Mouse (Mus musculus): Measurements from ENCODE around the gene Pacsin3. TPM values are rescaled to one million over a fixed set of nuclear protein-coding genes. Genes with fewer than 3 reads are reported as not detected.
"Not testable (repeated sequence)": the region's sequence is repeated elsewhere in the genome, so short reads cannot be mapped to it uniquely, and the experiment has no call there.

Gene Pacsin3
- polyA plus RNA-seq, 1 experiment from 2014 or later: 11.7 TPM

DNA sequence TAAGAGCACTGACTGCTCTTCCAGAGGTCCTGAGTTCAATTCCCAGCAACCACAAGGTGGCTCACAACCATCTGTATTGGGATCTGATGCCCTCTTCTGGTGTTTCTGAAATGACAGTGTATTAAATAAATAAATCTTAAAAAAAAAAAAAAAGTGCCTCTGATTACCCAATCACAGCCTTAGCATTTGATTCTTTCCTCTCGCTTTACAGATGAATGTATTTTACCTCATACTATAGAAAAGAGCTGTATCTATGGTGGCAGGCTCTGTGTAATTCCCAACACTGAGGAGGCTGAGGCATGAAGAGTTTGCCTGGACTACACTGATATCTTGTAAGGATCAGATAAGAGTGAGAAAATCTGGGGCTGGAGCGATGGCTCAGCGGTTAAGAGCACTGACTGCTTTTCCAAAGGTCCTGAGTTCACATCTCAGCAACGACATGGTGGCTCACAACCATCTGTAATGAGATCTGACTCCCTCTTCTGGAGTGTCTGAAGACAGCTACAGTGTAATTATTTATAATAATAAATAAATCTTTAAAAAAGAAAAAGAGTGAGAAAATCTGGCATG lies 18.2 kb upstream of the Pacsin3 start:
- H3K27ac ChIP-seq (ENCODE audit: low read depth, low read length): peak overlapping the region; percentile 76
- not testable (repeated sequence) for H3K9ac ChIP-seq (replicated peaks; ENCODE audit: low read depth, low read length); H3K36me3 ChIP-seq (ENCODE audit: control insufficient read depth, insufficient read depth, low read length); H3K9me3 ChIP-seq (ENCODE audit: control insufficient read depth, low read length); H3K4me1 ChIP-seq (ENCODE audit: control insufficient read depth, insufficient read depth, low read length); H3K27me3 ChIP-seq (ENCODE audit: control insufficient read depth, insufficient read depth, low read length)
- ATAC-seq (ENCODE audit: low read depth): peak; percentile 59
- H3K4me2 ChIP-seq (ENCODE audit: low read depth, low read length): peak overlapping the region; percentile 76; the same call in 1 of the 2 replicates
- peak overlapping the region; percentile 54 for H3K4me3 ChIP-seq (ENCODE audit: low read depth, low read length)
- 26% methylated on average over 4 of the region's 4 CpGs for WGBS

DNA sequence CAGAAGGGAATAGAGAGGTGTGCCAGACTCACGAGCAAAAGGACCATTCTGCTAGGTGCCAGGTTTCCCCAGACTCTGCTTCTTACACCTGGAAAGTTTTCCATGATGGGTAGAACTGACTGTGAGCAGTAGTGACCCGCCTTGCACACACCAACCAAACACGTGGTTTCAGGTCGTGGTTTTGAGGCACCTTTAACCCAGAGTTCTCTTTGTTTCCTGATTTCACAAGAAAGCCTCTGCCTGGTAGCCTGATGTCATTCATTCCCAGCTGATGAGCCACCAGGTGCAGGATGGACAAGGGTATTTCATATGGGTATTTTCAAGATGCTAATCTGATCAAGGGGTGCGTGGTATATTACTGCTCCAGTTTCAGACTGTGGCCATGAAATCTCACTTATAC lies 13.2 kb upstream of the Pacsin3 start:
- Histone ChIP-seq H3K4me1 (ENCODE audit: control insufficient read depth, insufficient read depth, low read length) (no peaks in the 10 kb centered on the region), H3K36me3 (ENCODE audit: control insufficient read depth, insufficient read depth, low read length) (no peaks in the 10 kb centered on the region), H3K4me3 (ENCODE audit: low read depth, low read length) (no peak overlapping the region), H3K9me3 (ENCODE audit: control insufficient read depth, low read length) (no peaks in the 10 kb centered on the region), H3K27me3 (ENCODE audit: control insufficient read depth, insufficient read depth, low read length) (no peaks in the 10 kb centered on the region), H3K27ac (ENCODE audit: low read depth, low read length) (no peak overlapping the region), H3K9ac (replicated peaks; ENCODE audit: low read depth, low read length) (no peak overlapping the region), H3K4me2 (ENCODE audit: low read depth, low read length) (no peak overlapping the region)
- ATAC-seq (ENCODE audit: low read depth): no peak
- 61% methylated on average over 5 of the region's 5 CpGs for WGBS

- Histone ChIP-seq H3K9ac (replicated peaks; ENCODE audit: low read depth, low read length) (no peak overlapping the region), H3K4me2 (ENCODE audit: low read depth, low read length) (no peak overlapping the region), H3K9me3 (ENCODE audit: control insufficient read depth, low read length) (no peaks in the 10 kb centered on the region), H3K36me3 (ENCODE audit: control insufficient read depth, insufficient read depth, low read length) (no peaks in the 10 kb centered on the region), H3K27ac (ENCODE audit: low read depth, low read length) (no peak overlapping the region), H3K27me3 (ENCODE audit: control insufficient read depth, insufficient read depth, low read length) (no peaks in the 10 kb centered on the region), H3K4me1 (ENCODE audit: control insufficient read depth, insufficient read depth, low read length) (no peaks in the 10 kb centered on the region), H3K4me3 (ENCODE audit: low read depth, low read length) (no peak overlapping the region)
- WGBS: 49% methylated on average over 3 of the region's 3 CpGs
- no peak for ATAC-seq (ENCODE audit: low read depth)
Measured at GRCm38 (mm10) chr2:91243416-91243815, 12.3 kb upstream of the Pacsin3 start.

DNA sequence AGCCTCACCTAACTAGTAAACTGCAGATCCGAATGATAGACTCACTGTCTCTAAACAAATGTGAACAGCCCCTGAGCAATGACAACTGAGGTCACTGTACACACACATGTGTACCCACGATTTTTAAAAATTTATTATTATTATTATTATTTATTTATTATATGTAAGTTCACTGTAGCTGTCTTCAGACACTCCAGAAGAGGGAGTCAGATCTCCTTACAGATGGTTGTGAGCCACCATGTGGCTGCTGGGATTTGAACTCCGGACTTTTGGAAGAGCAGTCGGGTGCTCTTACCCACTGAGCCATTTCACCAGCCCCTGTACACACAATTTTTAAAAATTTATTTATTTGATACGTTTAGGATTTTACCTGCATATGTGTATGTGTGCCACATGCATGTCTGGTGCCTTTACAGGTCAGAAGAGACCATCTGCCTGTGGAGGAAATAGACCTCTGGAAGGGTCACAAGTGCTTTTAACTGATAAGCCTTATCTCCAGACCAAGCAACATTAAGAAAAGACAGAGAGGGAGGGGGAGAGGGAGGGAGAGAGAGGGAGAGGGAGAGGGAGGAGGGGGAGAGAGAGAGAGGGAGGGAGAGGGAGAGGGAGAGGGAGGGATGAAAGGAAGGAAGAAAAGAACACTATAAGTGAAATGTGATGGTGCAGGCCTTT lies 11.1 kb upstream of the Pacsin3 start:
- Histone ChIP-seq H3K27ac (ENCODE audit: low read depth, low read length) (no peak overlapping the region), H3K9me3 (ENCODE audit: control insufficient read depth, low read length) (no peaks in the 10 kb centered on the region), H3K4me3 (ENCODE audit: low read depth, low read length) (no peak overlapping the region), H3K36me3 (ENCODE audit: control insufficient read depth, insufficient read depth, low read length) (no peaks in the 10 kb centered on the region), H3K4me1 (ENCODE audit: control insufficient read depth, insufficient read depth, low read length) (no peaks in the 10 kb centered on the region), H3K27me3 (ENCODE audit: control insufficient read depth, insufficient read depth, low read length) (no peaks in the 10 kb centered on the region), H3K9ac (replicated peaks; ENCODE audit: low read depth, low read length) (no peak overlapping the region), H3K4me2 (ENCODE audit: low read depth, low read length) (no peak overlapping the region)
- 86% methylated on average over 5 of the region's 5 CpGs for WGBS
- no peak for ATAC-seq (ENCODE audit: low read depth)

- Histone ChIP-seq H3K4me3 (ENCODE audit: low read depth, low read length) (no peak overlapping the region), H3K4me2 (ENCODE audit: low read depth, low read length) (no peak overlapping the region), H3K9me3 (ENCODE audit: control insufficient read depth, low read length) (no peaks in the 10 kb centered on the region), H3K27ac (ENCODE audit: low read depth, low read length) (no peak overlapping the region), H3K36me3 (ENCODE audit: control insufficient read depth, insufficient read depth, low read length) (no peaks in the 10 kb centered on the region), H3K9ac (replicated peaks; ENCODE audit: low read depth, low read length) (no peak overlapping the region), H3K4me1 (ENCODE audit: control insufficient read depth, insufficient read depth, low read length) (no peaks in the 10 kb centered on the region), H3K27me3 (ENCODE audit: control insufficient read depth, insufficient read depth, low read length) (no peaks in the 10 kb centered on the region)
- 91% methylated on average over 4 of the region's 4 CpGs for WGBS
- ATAC-seq (ENCODE audit: low read depth): no peak
Measured at GRCm38 (mm10) chr2:91248366-91248765, 7.4 kb upstream of the Pacsin3 start.

DNA sequence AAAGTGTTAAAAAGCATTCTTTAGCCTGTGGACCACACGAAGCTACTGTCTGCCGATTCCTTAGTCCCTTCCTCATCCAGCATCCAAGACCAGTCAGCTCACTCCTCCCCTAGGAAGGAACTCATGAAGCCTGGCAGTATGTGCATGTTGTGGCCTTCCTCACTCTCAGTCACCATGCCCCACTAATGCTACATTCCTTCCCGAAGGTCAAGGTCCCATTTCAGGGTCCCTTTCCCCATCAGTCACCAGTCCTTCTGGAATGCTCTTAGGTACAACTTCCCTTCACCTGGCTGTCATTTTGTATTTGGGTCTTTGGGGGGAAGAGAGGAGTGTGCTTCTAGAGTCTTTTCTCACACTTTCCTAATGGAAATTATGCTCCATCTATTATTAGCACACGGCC lies 3.8 kb upstream of the Pacsin3 start:
- 80% methylated on average over 4 of the region's 4 CpGs for WGBS
- H3K27ac ChIP-seq (ENCODE audit: low read depth, low read length): no peak overlapping the region
- H3K36me3 ChIP-seq (ENCODE audit: control insufficient read depth, insufficient read depth, low read length): no peaks in the 10 kb centered on the region
- H3K4me1 ChIP-seq (ENCODE audit: control insufficient read depth, insufficient read depth, low read length): peaks cover 16% of the 10 kb centered on the region
- H3K9me3 ChIP-seq (ENCODE audit: control insufficient read depth, low read length): no peaks in the 10 kb centered on the region
- no peak overlapping the region for H3K9ac ChIP-seq (replicated peaks; ENCODE audit: low read depth, low read length)
- no peak overlapping the region for H3K4me2 ChIP-seq (ENCODE audit: low read depth, low read length)
- no peak overlapping the region for H3K4me3 ChIP-seq (ENCODE audit: low read depth, low read length)
- ATAC-seq (ENCODE audit: low read depth): no peak
- peaks cover 10% of the 10 kb centered on the region for H3K27me3 ChIP-seq (ENCODE audit: control insufficient read depth, insufficient read depth, low read length)

DNA sequence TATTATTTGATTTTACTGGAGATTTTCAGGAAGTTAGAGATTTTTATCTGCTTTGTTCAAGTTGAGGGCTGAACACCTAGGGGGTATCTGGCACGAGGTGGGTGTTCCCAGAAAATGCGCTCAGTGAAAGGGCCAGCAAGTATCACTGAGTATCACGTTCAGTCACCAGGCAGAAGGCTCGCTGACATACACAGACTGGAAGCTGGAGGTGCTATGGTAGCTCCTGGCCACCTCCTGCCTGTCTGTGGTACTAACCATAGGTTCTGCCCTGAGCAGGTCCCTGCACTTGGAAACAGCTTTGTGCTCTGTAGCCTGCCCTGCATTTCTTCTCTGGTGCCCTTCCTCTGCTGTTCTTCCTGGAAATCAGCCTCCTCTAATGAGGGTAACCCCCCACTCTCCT lies 3.2 kb upstream of the Pacsin3 start:
- Histone ChIP-seq H3K4me1 (ENCODE audit: control insufficient read depth, insufficient read depth, low read length) (peaks cover 19% of the 10 kb centered on the region), H3K4me3 (ENCODE audit: low read depth, low read length) (no peak overlapping the region), H3K36me3 (ENCODE audit: control insufficient read depth, insufficient read depth, low read length) (no peaks in the 10 kb centered on the region), H3K9me3 (ENCODE audit: control insufficient read depth, low read length) (no peaks in the 10 kb centered on the region), H3K27me3 (ENCODE audit: control insufficient read depth, insufficient read depth, low read length) (peaks cover 12% of the 10 kb centered on the region), H3K4me2 (ENCODE audit: low read depth, low read length) (no peak overlapping the region), H3K9ac (replicated peaks; ENCODE audit: low read depth, low read length) (no peak overlapping the region), H3K27ac (ENCODE audit: low read depth, low read length) (no peak overlapping the region)
- 54% methylated on average over 4 of the region's 4 CpGs for WGBS
- no peak for ATAC-seq (ENCODE audit: low read depth)

GRCm38 (mm10) chr2:91254725-91255380 lies 901 bp upstream of the Pacsin3 start:
- ATAC-seq (ENCODE audit: low read depth): no peak
- Histone ChIP-seq H3K36me3 (ENCODE audit: control insufficient read depth, insufficient read depth, low read length) (no peaks in the 10 kb centered on the region), H3K4me1 (ENCODE audit: control insufficient read depth, insufficient read depth, low read length) (peaks cover 19% of the 10 kb centered on the region), H3K27ac (ENCODE audit: low read depth, low read length) (no peak overlapping the region), H3K27me3 (ENCODE audit: control insufficient read depth, insufficient read depth, low read length) (peaks cover 12% of the 10 kb centered on the region), H3K4me3 (ENCODE audit: low read depth, low read length) (no peak overlapping the region), H3K4me2 (ENCODE audit: low read depth, low read length) (no peak overlapping the region), H3K9ac (replicated peaks; ENCODE audit: low read depth, low read length) (no peak overlapping the region), H3K9me3 (ENCODE audit: control insufficient read depth, low read length) (no peaks in the 10 kb centered on the region)
- WGBS: 20% methylated on average over 8 of the region's 8 CpGs

Data from neural tube, embryonic 14.5 days (tissue).